Mouse (Mus musculus) hindbrain, embryonic 12.5 days (tissue): ENCODE results near the gene Zc3hc1. TPM values are rescaled to one million over a fixed set of nuclear protein-coding genes. Genes with fewer than 3 reads are reported as not detected.

Experiments used
- ATAC-seq: fragments of 200-750 bp; cut with Nextera tagmentation; 2 replicates; pipeline ENCODE4 v1.8.0; 2017; ENCODE audit warnings: moderate TSS enrichment; ENCODE audit not compliant: low FRiP score
- H3K27ac ChIP-seq: fragments of 300-500 bp; sonication (generic); 2 replicates; pipeline ENCODE4 v1.5.1; 2016; ENCODE audit warnings: mild to moderate bottlenecking
- H3K27me3 ChIP-seq: fragments of 300-500 bp; sonication (generic); 2 replicates; pipeline ENCODE4 v1.6.1; 2016; ENCODE audit warnings: mild to moderate bottlenecking
- H3K36me3 ChIP-seq: fragments of 300-500 bp; sonication (generic); 2 replicates; pipeline ENCODE4 v1.6.1; 2016; ENCODE audit warnings: mild to moderate bottlenecking
- H3K4me1 ChIP-seq: fragments of 300-500 bp; sonication (generic); 2 replicates; pipeline ENCODE4 v1.6.1; 2016
- H3K4me2 ChIP-seq: fragments of 300-500 bp; sonication (generic); replicated peaks from 2 replicates; pipeline ENCODE4 v1.6.1; 2016; ENCODE audit warnings: mild to moderate bottlenecking
- H3K4me3 ChIP-seq: fragments of 300-500 bp; sonication (generic); 2 replicates; pipeline ENCODE4 v1.5.1; 2016; ENCODE audit warnings: mild to moderate bottlenecking
- H3K9ac ChIP-seq: fragments of 300-500 bp; sonication (generic); 2 replicates; pipeline ENCODE4 v1.6.1; 2016; ENCODE audit warnings: mild to moderate bottlenecking, moderate library complexity
- H3K9me3 ChIP-seq: fragments of 300-500 bp; sonication (generic); replicated peaks from 2 replicates; pipeline ENCODE4 v1.6.1; 2016; ENCODE audit warnings: mild to moderate bottlenecking
- WGBS: fragments of 180-500 bp; shearing (Covaris S2); methylation state at CpG from one replicate; pipeline ENCODE4 v1.1.7; 2016; 5-methylcytosine and 5-hydroxymethylcytosine counted together
- polyA plus RNA-seq: library from polyadenylated mRNA; unstranded; fragments of >200 nt; fragmentation: Nextera tagmentation; extraction: Ambion mirVana; gene quantifications from 2 replicates; pipeline ENCODE4 v1.2.1, GENCODE M21; 2016

Gene Zc3hc1
- 65.3 and 67.6 TPM in 2 replicates for polyA plus RNA-seq

- Histone ChIP-seq H3K9me3 (no peaks in the 10 kb centered on the region), H3K27me3 (no peaks in the 10 kb centered on the region), H3K27ac (peak within 1 kb of the TSS; percentile 74), H3K9ac (peak within 1 kb of the TSS; percentile 78), H3K4me3 (peak within 1 kb of the TSS; percentile 79), H3K4me1 (peaks cover 3% of the 10 kb centered on the region), H3K4me2 (peak within 1 kb of the TSS; percentile 50), H3K36me3 (peaks cover 7% of the 10 kb centered on the region)
- WGBS: 18% methylated on average over 33 of the region's 33 CpGs
- ATAC-seq: peak; percentile 82
Observed at GRCm38 (mm10) chr6:30390714-30391697, at the start of gene Zc3hc1. Zc3hc1 (minus strand) TSS chr6:30391028.

- Histone ChIP-seq H3K27ac (no peak overlapping the region), H3K9me3 (no peaks in the 10 kb centered on the region), H3K36me3 (peaks cover 37% of the 10 kb centered on the region), H3K27me3 (no peaks in the 10 kb centered on the region), H3K4me1 (no peaks in the 10 kb centered on the region), H3K4me3 (no peak overlapping the region), H3K4me2 (no peak overlapping the region), H3K9ac (no peak overlapping the region)
- ATAC-seq: no peak
- WGBS: 93% methylated on average over 10 of the region's 10 CpGs
Observed at GRCm38 (mm10) chr6:30439576-30439975, 48.7 kb upstream of the Zc3hc1 start.

- no peaks in the 10 kb centered on the region for H3K4me1 ChIP-seq
- H3K9ac ChIP-seq: no peak overlapping the region
- 85% methylated on average over 3 of the region's 3 CpGs for WGBS
- H3K36me3 ChIP-seq: peaks cover 16% of the 10 kb centered on the region
- no peaks in the 10 kb centered on the region for H3K27me3 ChIP-seq
- no peaks in the 10 kb centered on the region for H3K9me3 ChIP-seq
- no peak for ATAC-seq
- no peak overlapping the region for H3K4me2 ChIP-seq
- H3K4me3 ChIP-seq: no peak overlapping the region
- H3K27ac ChIP-seq: no peak overlapping the region
Observed at GRCm38 (mm10) chr6:30437054-30437453, 46.2 kb upstream of the Zc3hc1 start.

- Histone ChIP-seq H3K9ac (no peak overlapping the region), H3K9me3 (no peaks in the 10 kb centered on the region), H3K27me3 (no peaks in the 10 kb centered on the region), H3K36me3 (peaks cover 10% of the 10 kb centered on the region), H3K4me1 (no peaks in the 10 kb centered on the region), H3K27ac (no peak overlapping the region), H3K4me2 (no peak overlapping the region), H3K4me3 (no peak overlapping the region)
- WGBS: 97% methylated on average over 3 of the region's 3 CpGs
- no peak for ATAC-seq
Observed at GRCm38 (mm10) chr6:30436476-30436875, 45.6 kb upstream of the Zc3hc1 start.

- WGBS: 74% methylated on average over 3 of the region's 3 CpGs
- ATAC-seq: no peak
- H3K36me3 ChIP-seq: no peaks in the 10 kb centered on the region; the same call in 1 of the 2 replicates
- H3K4me3 ChIP-seq: no peak overlapping the region
- no peak overlapping the region for H3K4me2 ChIP-seq
- no peaks in the 10 kb centered on the region for H3K4me1 ChIP-seq
- H3K9ac ChIP-seq: no peak overlapping the region
- no peaks in the 10 kb centered on the region for H3K9me3 ChIP-seq
- H3K27me3 ChIP-seq: no peaks in the 10 kb centered on the region
- no peak overlapping the region for H3K27ac ChIP-seq
Observed at GRCm38 (mm10) chr6:30432461-30433192, 41.8 kb upstream of the Zc3hc1 start.

- Histone ChIP-seq H3K27ac (no peak overlapping the region), H3K4me1 (no peaks in the 10 kb centered on the region), H3K4me2 (no peak overlapping the region), H3K9ac (no peak overlapping the region), H3K36me3 (peaks cover 11% of the 10 kb centered on the region; the same call in 1 of the 2 replicates), H3K9me3 (no peaks in the 10 kb centered on the region; the same call in 1 of the 2 replicates), H3K4me3 (no peak overlapping the region), H3K27me3 (no peaks in the 10 kb centered on the region)
- no peak for ATAC-seq
- 93% methylated on average over 7 of the region's 7 CpGs for WGBS
Observed at GRCm38 (mm10) chr6:30416801-30417200, 26.0 kb upstream of the Zc3hc1 start.

GRCm38 (mm10) chr6:30416126-30416525 lies 25.3 kb upstream of the Zc3hc1 start:
- H3K27me3 ChIP-seq: no peaks in the 10 kb centered on the region
- no peaks in the 10 kb centered on the region for H3K9me3 ChIP-seq
- 94% methylated on average over 2 of the region's 2 CpGs for WGBS
- no peak for ATAC-seq
- no peak overlapping the region for H3K27ac ChIP-seq
- no peak overlapping the region for H3K4me3 ChIP-seq
- H3K4me1 ChIP-seq: no peaks in the 10 kb centered on the region
- H3K4me2 ChIP-seq: no peak overlapping the region
- peaks cover 6% of the 10 kb centered on the region; the same call in 1 of the 2 replicates for H3K36me3 ChIP-seq
- H3K9ac ChIP-seq: no peak overlapping the region

- H3K27ac ChIP-seq: no peak overlapping the region
- WGBS: 88% methylated on average over 4 of the region's 4 CpGs
- H3K4me2 ChIP-seq: no peak overlapping the region
- no peaks in the 10 kb centered on the region for H3K36me3 ChIP-seq
- H3K9ac ChIP-seq: no peak overlapping the region
- H3K9me3 ChIP-seq: no peaks in the 10 kb centered on the region
- no peak overlapping the region for H3K4me3 ChIP-seq
- ATAC-seq: no peak
- H3K27me3 ChIP-seq: no peaks in the 10 kb centered on the region
- H3K4me1 ChIP-seq: no peaks in the 10 kb centered on the region
Observed at GRCm38 (mm10) chr6:30411311-30411710, 20.5 kb upstream of the Zc3hc1 start.

GRCm38 (mm10) chr6:30409399-30410093 lies 18.7 kb upstream of the Zc3hc1 start:
- no peak for ATAC-seq
- 90% methylated on average over 7 of the region's 7 CpGs for WGBS
- Histone ChIP-seq H3K27ac (no peak overlapping the region), H3K4me2 (no peak overlapping the region), H3K36me3 (no peaks in the 10 kb centered on the region), H3K4me1 (no peaks in the 10 kb centered on the region), H3K9ac (no peak overlapping the region), H3K4me3 (no peak overlapping the region), H3K9me3 (no peaks in the 10 kb centered on the region), H3K27me3 (no peaks in the 10 kb centered on the region)

- Histone ChIP-seq H3K4me1 (peaks cover 5% of the 10 kb centered on the region; the same call in 1 of the 2 replicates), H3K9me3 (no peaks in the 10 kb centered on the region), H3K27ac (no peak overlapping the region), H3K4me2 (no peak overlapping the region), H3K36me3 (no peaks in the 10 kb centered on the region), H3K27me3 (no peaks in the 10 kb centered on the region), H3K9ac (no peak overlapping the region), H3K4me3 (no peak overlapping the region)
- 97% methylated on average over 4 of the region's 4 CpGs for WGBS
- ATAC-seq: no peak
Observed at GRCm38 (mm10) chr6:30408276-30408675, 17.4 kb upstream of the Zc3hc1 start.

GRCm38 (mm10) chr6:30404671-30405070 lies 13.8 kb upstream of the Zc3hc1 start:
- H3K4me3 ChIP-seq: no peak overlapping the region
- H3K4me1 ChIP-seq: peaks cover 5% of the 10 kb centered on the region; the same call in 1 of the 2 replicates
- 0 out of 2 replicates have a peak overlapping the region, but pooled peaks have one; percentile 19 for H3K9ac ChIP-seq
- H3K36me3 ChIP-seq: no peaks in the 10 kb centered on the region
- no peaks in the 10 kb centered on the region for H3K27me3 ChIP-seq
- no peak overlapping the region for H3K4me2 ChIP-seq
- no peak for ATAC-seq
- no peaks in the 10 kb centered on the region for H3K9me3 ChIP-seq
- no peak overlapping the region for H3K27ac ChIP-seq
- 86% methylated on average over 5 of the region's 5 CpGs for WGBS
